ENCODE assay signal across 9 mouse cellular contexts in genomic region chr13:54378051-54378450, GRCm38 (mm10). TPM values are rescaled to one million over a fixed set of nuclear protein-coding genes. Genes with fewer than 3 reads are reported as not detected.
A peak's percentile ranks its signal among the peaks of the same experiment; 100 is the strongest.
DNase-seq lines count a peak whose midpoint lies in the region; TF ChIP-seq lines count a peak whose summit lies in the region.
"Had no signal": no experiment of that assay in that cellular context is flagged by ENCODE, and none has a peak within 500 bp of the region (broad histone marks: within the 10 kb centered on the region; RNA-seq: fewer than 3 reads in every experiment).

No protein-coding gene starts in this region.

- no peaks in the 10 kb centered on the region for H3K27me3 ChIP-seq in MEL (ENCODE audit: control insufficient read depth in 1 of 2, insufficient read depth in 2 of 2, low read length in 2 of 2)

- peak; percentile 71 for TF ChIP-seq RAD21 in MEL (IDR thresholded peaks at IDR 0.05; ENCODE audit: low read depth, low read length)

- DNase-seq in kidney, postnatal 4 days: peak; percentile 27 to 36
- no peak for DNase-seq in kidney, adult 8-10 months
- DNase-seq in B cell, adult 2 months: peak; percentile 69 to 70
- DNase-seq in MEL (ENCODE audit: low read depth, low spot score): peak; percentile 65
- DNase-seq in forelimb bud, embryonic 11.5 days (ENCODE audit: low read depth, low spot score): peak; percentile 12
- DNase-seq in urinary bladder, postnatal 14 days (ENCODE audit: low spot score): no peak
- no peak for DNase-seq in adrenal gland, postnatal 14 days
- DNase-seq in kidney, adult 11 months: no peak

- peaks cover 0 to 4% of the 10 kb centered on the region in 2 experiments; a peak in 1 of 4 replicates for H3K4me1 ChIP-seq in MEL (ENCODE audit: control insufficient read depth in 1 of 2, insufficient read depth in 2 of 2, low read length in 2 of 2)
- H3K4me1 ChIP-seq: embryonic facial prominence, embryonic 13.5 days had no signal

- H3K27ac ChIP-seq in MEL (ENCODE audit: control insufficient read depth, low read depth, low read length): no peak overlapping the region
- H3K27ac ChIP-seq: embryonic facial prominence, embryonic 13.5 days had no signal

- no peaks in the 10 kb centered on the region for H3K9me3 ChIP-seq in MEL (replicated peaks; ENCODE audit: insufficient read depth, low read length)
- H3K9me3 ChIP-seq: embryonic facial prominence, embryonic 13.5 days had no signal

- H3K9ac ChIP-seq in MEL (ENCODE audit: control insufficient read depth, low read depth, low read length, poor library complexity, severe bottlenecking): no peak overlapping the region
- H3K9ac ChIP-seq: embryonic facial prominence, embryonic 13.5 days had no signal

- no peak for TF ChIP-seq POLR2A in MEL (IDR thresholded peaks at IDR 0.05; ENCODE audit: control insufficient read depth in 1 of 2, insufficient read depth in 1 of 2, low read depth in 1 of 2, low read length in 2 of 2, poor library complexity in 1 of 2)

- H3K4me3 ChIP-seq in MEL (ENCODE audit: control insufficient read depth in 1 of 2, insufficient read depth in 1 of 2, low read depth in 2 of 2, low read length in 2 of 2): no peak overlapping the region
- H3K4me3 ChIP-seq: embryonic facial prominence, embryonic 13.5 days had no signal

- peak; percentile 66 to 71 (median 66) for TF ChIP-seq CTCF in MEL (IDR thresholded peaks at IDR 0.05 in 2 of 3, conservative IDR thresholded peaks at IDR 0.05 in 1 of 3; ENCODE audit: control insufficient read depth in 1 of 3, insufficient read depth in 1 of 3, low read depth in 2 of 3, low read length in 3 of 3, poor library complexity in 1 of 3, severe bottlenecking in 1 of 3)

- H3K36me3 ChIP-seq in MEL (ENCODE audit: control insufficient read depth in 1 of 2, insufficient read depth in 2 of 2, low read length in 2 of 2): peaks cover 0 to 9% of the 10 kb centered on the region in 2 experiments; a peak in 2 of 4 replicates

- no peak for TF ChIP-seq EP300 in MEL (IDR thresholded peaks at IDR 0.05; ENCODE audit: low read depth in 1 of 2, low read length in 2 of 2)

- no peaks in the 10 kb centered on the region for H3K79me2 ChIP-seq in MEL (ENCODE audit: control insufficient read depth, insufficient read depth, low read length, poor library complexity)

TF ChIP-seq in MEL, 35 proteins besides CTCF, POLR2A, EP300 and RAD21:
- TF ChIP-seq ZNF384 (IDR thresholded peaks at IDR 0.05; ENCODE audit: low read depth, low read length) (no peak), CHD1 (IDR thresholded peaks at IDR 0.05; ENCODE audit: low read depth, low read length) (no peak), NRF1 (IDR thresholded peaks at IDR 0.05; ENCODE audit: insufficient read depth, low read depth, low read length, poor library complexity, severe bottlenecking) (no peak), POLR2AphosphoS2 (IDR thresholded peaks at IDR 0.05; ENCODE audit: low read length) (no peak), MEF2A (IDR thresholded peaks at IDR 0.05; ENCODE audit: extremely low read depth, insufficient replicate concordance, low read depth, low read length, poor library complexity, severe bottlenecking) (no peak), SMC3 (IDR thresholded peaks at IDR 0.05; ENCODE audit: low read depth, low read length) (peak; percentile 76), MAFK (IDR thresholded peaks at IDR 0.05; ENCODE audit: borderline replicate concordance, low read depth, low read length) (no peak), E2F4 (IDR thresholded peaks at IDR 0.05; ENCODE audit: borderline replicate concordance, low read depth, low read length) (no peak), ELF1 (IDR thresholded peaks at IDR 0.05; ENCODE audit: low read depth, low read length) (no peak), SIN3A (IDR thresholded peaks at IDR 0.05; ENCODE audit: low read length) (no peak), GABPA (IDR thresholded peaks at IDR 0.05; ENCODE audit: low read depth, low read length) (no peak), MAX (IDR thresholded peaks at IDR 0.05; ENCODE audit: low read length) (no peak), HCFC1 (IDR thresholded peaks at IDR 0.05; ENCODE audit: low read depth, low read length) (no peak), TCF12 (IDR thresholded peaks at IDR 0.05; ENCODE audit: low read depth, low read length) (no peak), BHLHE40 (IDR thresholded peaks at IDR 0.05; ENCODE audit: borderline replicate concordance, low read depth, low read length) (no peak), USF1 (IDR thresholded peaks at IDR 0.05; ENCODE audit: low read depth, low read length) (no peak), ZC3H11A (IDR thresholded peaks at IDR 0.05; ENCODE audit: low read depth, low read length) (peak; percentile 68)

RNA-seq across cellular contexts. Expression of gene Cplx2, which starts 6.9 kb away (rescaled TPM):
- 1.8 and 2.1 TPM in 2 replicates for total RNA-seq in MEL (2012; rRNA removed)
- 1 to 10 TPM in 1 of 2 experiments, not detected in 1; 4.7 TPM for polyA plus RNA-seq in MEL (2012; ENCODE audit: insufficient read depth in 1 of 2, insufficient read length in 2 of 2, low read depth in 1 of 2, low replicate concordance in 2 of 2, missing spikeins in 1 of 2)
- total RNA-seq in adrenal gland, postnatal 14 days (2021): 29.2 and 35.4 TPM in 2 replicates

Comparison
In these comparisons a context has a peak if more than half of its experiments do, and no peak if none do; other contexts are left out.
1. DNase-seq: peak in kidney, postnatal 4 days (2 of 2), B cell, adult 2 months (2 of 2), MEL (single experiment) and forelimb bud, embryonic 11.5 days (single experiment); none in kidney, adult 8-10 months (0 of 2), urinary bladder, postnatal 14 days (single experiment), adrenal gland, postnatal 14 days (single experiment) and kidney, adult 11 months (single experiment).